Mouse (Mus musculus): Measurements from ENCODE around the gene Crcp. TPM values are rescaled to one million over a fixed set of nuclear protein-coding genes. Genes with fewer than 3 reads are reported as not detected.

Crcp gene
- polyA plus RNA-seq, 1 experiment from 2014 or later = 86.8 TPM

- Histone ChIP-seq H3K9ac (ENCODE audit: low read depth, low read length) (no peak overlapping the region), H3K27ac (ENCODE audit: low read length) (no peak overlapping the region), H3K4me2 (ENCODE audit: low read length) (no peak overlapping the region), H3K27me3 (ENCODE audit: control insufficient read depth, insufficient read depth, low read depth, low read length) (no peaks in the 10 kb centered on the region), H3K4me3 (ENCODE audit: low read depth, low read length) (no peak overlapping the region), H3K36me3 (ENCODE audit: control insufficient read depth, insufficient read depth, low read length) (peaks cover 18% of the 10 kb centered on the region), H3K4me1 (ENCODE audit: control insufficient read depth, insufficient read depth, low read length) (no peaks in the 10 kb centered on the region), H3K9me3 (replicated peaks; ENCODE audit: control insufficient read depth, low read length, poor library complexity, severe bottlenecking) (no peaks in the 10 kb centered on the region)
- no peak for ATAC-seq
- WGBS = 83% methylated on average over 6 of the region's 6 CpGs
These were observed 17.9 kb downstream of the Crcp start for GRCm38 (mm10) chr5:130047013-130047412.

GRCm38 (mm10) chr5:130048786-130049520 lies 19.9 kb downstream of the Crcp start:
- Histone ChIP-seq H3K4me1 (ENCODE audit: control insufficient read depth, insufficient read depth, low read length) (no peaks in the 10 kb centered on the region), H3K36me3 (ENCODE audit: control insufficient read depth, insufficient read depth, low read length) (peaks cover 8% of the 10 kb centered on the region), H3K27me3 (ENCODE audit: control insufficient read depth, insufficient read depth, low read depth, low read length) (no peaks in the 10 kb centered on the region), H3K9ac (ENCODE audit: low read depth, low read length) (no peak overlapping the region), H3K4me2 (ENCODE audit: low read length) (no peak overlapping the region), H3K4me3 (ENCODE audit: low read depth, low read length) (no peak overlapping the region), H3K27ac (ENCODE audit: low read length) (no peak overlapping the region), H3K9me3 (replicated peaks; ENCODE audit: control insufficient read depth, low read length, poor library complexity, severe bottlenecking) (no peaks in the 10 kb centered on the region)
- 74% methylated on average over 15 of the region's 15 CpGs for whole genome bisulfite sequencing
- ATAC-seq = no peak

GRCm38 (mm10) chr5:130050416-130050815 lies 21.3 kb downstream of the Crcp start:
- Histone ChIP-seq H3K9ac (ENCODE audit: low read depth, low read length) (no peak overlapping the region), H3K36me3 (ENCODE audit: control insufficient read depth, insufficient read depth, low read length) (peaks cover 6% of the 10 kb centered on the region), H3K4me2 (ENCODE audit: low read length) (no peak overlapping the region), H3K27ac (ENCODE audit: low read length) (no peak overlapping the region), H3K4me3 (ENCODE audit: low read depth, low read length) (no peak overlapping the region), H3K27me3 (ENCODE audit: control insufficient read depth, insufficient read depth, low read depth, low read length) (no peaks in the 10 kb centered on the region), H3K4me1 (ENCODE audit: control insufficient read depth, insufficient read depth, low read length) (no peaks in the 10 kb centered on the region), H3K9me3 (replicated peaks; ENCODE audit: control insufficient read depth, low read length, poor library complexity, severe bottlenecking) (no peaks in the 10 kb centered on the region)
- no peak for ATAC-seq
- WGBS = 26% methylated on average over 6 of the region's 6 CpGs

- Histone ChIP-seq H3K9me3 (replicated peaks; ENCODE audit: control insufficient read depth, low read length, poor library complexity, severe bottlenecking) (no peaks in the 10 kb centered on the region), H3K4me3 (ENCODE audit: low read depth, low read length) (no peak overlapping the region), H3K4me2 (ENCODE audit: low read length) (no peak overlapping the region), H3K36me3 (ENCODE audit: control insufficient read depth, insufficient read depth, low read length) (peaks cover 6% of the 10 kb centered on the region), H3K9ac (ENCODE audit: low read depth, low read length) (no peak overlapping the region), H3K27ac (ENCODE audit: low read length) (no peak overlapping the region), H3K4me1 (ENCODE audit: control insufficient read depth, insufficient read depth, low read length) (no peaks in the 10 kb centered on the region), H3K27me3 (ENCODE audit: control insufficient read depth, insufficient read depth, low read depth, low read length) (no peaks in the 10 kb centered on the region)
- no peak for ATAC-seq
- WGBS = 80% methylated on average over 15 of the region's 15 CpGs
These were observed 22.2 kb downstream of the Crcp start for GRCm38 (mm10) chr5:130051073-130051860.

- Histone ChIP-seq H3K9ac (ENCODE audit: low read depth, low read length) (no peak overlapping the region), H3K9me3 (replicated peaks; ENCODE audit: control insufficient read depth, low read length, poor library complexity, severe bottlenecking) (no peaks in the 10 kb centered on the region), H3K27ac (ENCODE audit: low read length) (no peak overlapping the region), H3K27me3 (ENCODE audit: control insufficient read depth, insufficient read depth, low read depth, low read length) (no peaks in the 10 kb centered on the region), H3K36me3 (ENCODE audit: control insufficient read depth, insufficient read depth, low read length) (no peaks in the 10 kb centered on the region; the same call in 1 of the 2 replicates), H3K4me1 (ENCODE audit: control insufficient read depth, insufficient read depth, low read length) (no peaks in the 10 kb centered on the region), H3K4me2 (ENCODE audit: low read length) (no peak overlapping the region), H3K4me3 (ENCODE audit: low read depth, low read length) (no peak overlapping the region)
- 54% methylated on average over 5 of the region's 5 CpGs for WGBS
- ATAC-seq = no peak
These were observed 23.4 kb downstream of the Crcp start for GRCm38 (mm10) chr5:130052510-130052909.

- Histone ChIP-seq H3K36me3 (ENCODE audit: control insufficient read depth, insufficient read depth, low read length) (no peaks in the 10 kb centered on the region; the same call in 1 of the 2 replicates), H3K27me3 (ENCODE audit: control insufficient read depth, insufficient read depth, low read depth, low read length) (no peaks in the 10 kb centered on the region), H3K4me3 (ENCODE audit: low read depth, low read length) (no peak overlapping the region), H3K4me1 (ENCODE audit: control insufficient read depth, insufficient read depth, low read length) (no peaks in the 10 kb centered on the region), H3K9me3 (replicated peaks; ENCODE audit: control insufficient read depth, low read length, poor library complexity, severe bottlenecking) (no peaks in the 10 kb centered on the region), H3K9ac (ENCODE audit: low read depth, low read length) (no peak overlapping the region), H3K27ac (ENCODE audit: low read length) (no peak overlapping the region), H3K4me2 (ENCODE audit: low read length) (no peak overlapping the region)
- ATAC-seq = no peak
- 92% methylated on average over 6 of the region's 6 CpGs for WGBS
These were observed 23.9 kb downstream of the Crcp start for GRCm38 (mm10) chr5:130052955-130053354.

- no peak overlapping the region for H3K27ac ChIP-seq (ENCODE audit: low read length)
- no peaks in the 10 kb centered on the region for H3K9me3 ChIP-seq (replicated peaks; ENCODE audit: control insufficient read depth, low read length, poor library complexity, severe bottlenecking)
- H3K4me1 ChIP-seq (ENCODE audit: control insufficient read depth, insufficient read depth, low read length) = no peaks in the 10 kb centered on the region
- ATAC-seq = no peak
- H3K27me3 ChIP-seq (ENCODE audit: control insufficient read depth, insufficient read depth, low read depth, low read length) = no peaks in the 10 kb centered on the region
- no peak overlapping the region for H3K4me3 ChIP-seq (ENCODE audit: low read depth, low read length)
- WGBS = 95% methylated on average over 4 of the region's 4 CpGs
- no peak overlapping the region for H3K4me2 ChIP-seq (ENCODE audit: low read length)
- no peak overlapping the region for H3K9ac ChIP-seq (ENCODE audit: low read depth, low read length)
- peaks cover 8% of the 10 kb centered on the region; the same call in 1 of the 2 replicates for H3K36me3 ChIP-seq (ENCODE audit: control insufficient read depth, insufficient read depth, low read length)
These were observed 26.6 kb downstream of the Crcp start for GRCm38 (mm10) chr5:130055688-130056087.

GRCm38 (mm10) chr5:130056303-130056702 lies 27.2 kb downstream of the Crcp start:
- H3K4me1 ChIP-seq (ENCODE audit: control insufficient read depth, insufficient read depth, low read length) = no peaks in the 10 kb centered on the region
- ATAC-seq = no peak
- no peak overlapping the region for H3K27ac ChIP-seq (ENCODE audit: low read length)
- no peak overlapping the region for H3K4me3 ChIP-seq (ENCODE audit: low read depth, low read length)
- 95% methylated on average over 2 of the region's 2 CpGs for WGBS
- H3K36me3 ChIP-seq (ENCODE audit: control insufficient read depth, insufficient read depth, low read length) = peaks cover 11% of the 10 kb centered on the region
- no peak overlapping the region for H3K4me2 ChIP-seq (ENCODE audit: low read length)
- no peaks in the 10 kb centered on the region for H3K9me3 ChIP-seq (replicated peaks; ENCODE audit: control insufficient read depth, low read length, poor library complexity, severe bottlenecking)
- no peaks in the 10 kb centered on the region for H3K27me3 ChIP-seq (ENCODE audit: control insufficient read depth, insufficient read depth, low read depth, low read length)
- no peak overlapping the region for H3K9ac ChIP-seq (ENCODE audit: low read depth, low read length)

All from midbrain, embryonic 16.5 days (tissue).